Mouse (Mus musculus) frontal cortex, postnatal 25 days (tissue): ENCODE results near the gene Ap4m1.

Experiments used
- DNase-seq, 2 experiments: peaks; one replicate each; pipeline ENCODE4 v3.0.0; 2022; ENCODE audit warnings: low spot score in 2 of 2

The Ap4m1 gene

GRCm38 (mm10) chr5:138171695-138172491 is at the start of gene Ap4m1, which contains the start of gene Mcm7:
Ap4m1 (plus strand) TSS chr5:138172002.
Mcm7 (minus strand) TSS chr5:138172422.
- DNase-seq = peak; percentile 94 to 97

- DNase-seq = no peak
Observed at GRCm38 (mm10) chr5:138132425-138133064, 39.3 kb upstream of the Ap4m1 start.

GRCm38 (mm10) chr5:138137257-138137656 is 34.5 kb upstream of the Ap4m1 start:
- DNase-seq = no peak

- DNase-seq = no peak
Observed at GRCm38 (mm10) chr5:138137935-138138549, 33.8 kb upstream of the Ap4m1 start.

- no peak for DNase-seq
Observed at GRCm38 (mm10) chr5:138138585-138138984, 33.2 kb upstream of the Ap4m1 start.

- no peak for DNase-seq
Observed at GRCm38 (mm10) chr5:138154390-138154789, 17.4 kb upstream of the Ap4m1 start.

- peak; percentile 56 to 83 for DNase-seq
Observed at GRCm38 (mm10) chr5:138155443-138155976, 16.3 kb upstream of the Ap4m1 start, which contains the start of gene Zfp113. Zfp113 (minus strand) TSS chr5:138155744.

GRCm38 (mm10) chr5:138160224-138160762 is 11.5 kb upstream of the Ap4m1 start:
- DNase-seq = no peak

GRCm38 (mm10) chr5:138160842-138161665 is 10.7 kb upstream of the Ap4m1 start, which contains the start of gene Cops6:
Cops6 (plus strand) TSS chr5:138161071.
- DNase-seq = peak; percentile 88 to 91

- DNase-seq = no peak
Observed at GRCm38 (mm10) chr5:138163046-138163445, 8.8 kb upstream of the Ap4m1 start.

- DNase-seq = no peak
Observed at GRCm38 (mm10) chr5:138163610-138164009, 8.2 kb upstream of the Ap4m1 start.

- no peak for DNase-seq
Observed at GRCm38 (mm10) chr5:138165594-138165993, 6.2 kb upstream of the Ap4m1 start.

GRCm38 (mm10) chr5:138170936-138171561 is 753 bp upstream of the Ap4m1 start:
- peak; percentile 89 to 91 for DNase-seq

- no peak for DNase-seq
Observed at GRCm38 (mm10) chr5:138173217-138173616, 1.4 kb downstream of the Ap4m1 start.

- DNase-seq = peak; percentile 57 to 65
Observed at GRCm38 (mm10) chr5:138186950-138187638, 15.3 kb downstream of the Ap4m1 start, which contains the start of the genes Taf6 and Cnpy4. Taf6 (minus strand) TSS chr5:138187451. Cnpy4 (plus strand) TSS chr5:138187485.

GRCm38 (mm10) chr5:138187661-138188306 is 16.0 kb downstream of the Ap4m1 start:
- DNase-seq = peak in 1 of 2 experiments; percentile 62

GRCm38 (mm10) chr5:138193771-138194727 is 22.2 kb downstream of the Ap4m1 start, which contains the start of gene Mblac1:
Mblac1 (plus strand) TSS chr5:138194314.
- peak; percentile 73 to 86 for DNase-seq
